Mouse (Mus musculus) A20 (cell line): ENCODE measurements around the gene Aip.

ENCODE experiments used
- DNase-seq: peaks from one replicate; pipeline ENCODE4 v3.0.0-alpha.2; 2011; ENCODE audit warnings: low read depth, low spot score

The Aip gene

DNA sequence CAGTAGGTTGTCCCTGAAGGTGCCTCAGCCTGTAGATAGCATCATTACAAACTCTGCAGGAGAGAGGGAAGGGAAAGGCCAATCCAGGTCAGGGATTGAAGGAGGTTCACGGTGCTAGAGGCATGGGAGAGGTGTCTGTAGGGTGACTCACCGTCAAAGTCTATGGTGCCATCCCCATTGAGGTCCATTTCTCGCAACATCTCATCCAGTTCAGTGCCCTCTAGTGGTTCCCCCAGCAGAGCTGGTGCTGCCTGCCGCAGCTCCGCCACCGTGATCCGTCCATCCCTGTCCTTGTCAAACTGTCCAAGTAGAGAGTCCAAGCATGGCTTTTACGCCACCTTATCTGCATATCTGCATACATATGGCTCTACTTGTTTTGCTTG, 10.3 kb upstream of the Aip start:
- peak; percentile 75 for DNase-seq

DNA sequence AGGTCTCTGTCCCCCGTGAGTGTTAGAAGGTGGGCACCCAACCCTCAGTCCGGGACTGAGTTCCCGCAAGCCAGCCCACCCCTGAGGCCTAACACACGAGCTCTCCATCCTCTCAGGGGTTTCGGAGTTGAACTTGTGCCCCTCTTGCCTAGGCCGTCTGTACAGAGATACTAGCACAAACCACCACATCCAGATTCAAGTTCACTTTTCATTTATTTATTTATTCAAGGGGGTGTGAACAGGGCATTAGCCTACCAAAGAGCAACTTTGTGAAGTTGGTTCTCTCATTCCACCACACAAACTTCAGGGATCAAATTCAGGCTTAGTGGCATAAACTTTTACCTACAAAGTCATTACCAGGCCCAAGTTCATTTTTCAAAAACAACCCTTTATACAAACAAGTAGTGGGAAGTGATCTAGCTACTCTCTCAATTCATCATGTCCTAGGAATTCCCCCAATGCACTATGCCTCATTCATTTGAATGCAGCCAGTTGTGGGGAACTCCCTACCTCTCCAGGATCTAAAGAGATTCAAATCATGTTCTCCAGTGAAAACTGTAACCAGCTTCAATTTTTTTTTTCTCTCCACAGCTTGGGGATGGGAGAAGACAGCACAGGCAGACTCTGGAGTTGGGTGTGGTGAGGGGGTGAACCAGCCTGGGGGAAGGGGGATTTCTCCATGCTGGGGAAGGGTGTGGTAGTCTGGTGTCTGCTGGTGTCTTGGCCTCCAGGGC, 9.7 kb upstream of the Aip start:
- peak; percentile 55 for DNase-seq

DNA sequence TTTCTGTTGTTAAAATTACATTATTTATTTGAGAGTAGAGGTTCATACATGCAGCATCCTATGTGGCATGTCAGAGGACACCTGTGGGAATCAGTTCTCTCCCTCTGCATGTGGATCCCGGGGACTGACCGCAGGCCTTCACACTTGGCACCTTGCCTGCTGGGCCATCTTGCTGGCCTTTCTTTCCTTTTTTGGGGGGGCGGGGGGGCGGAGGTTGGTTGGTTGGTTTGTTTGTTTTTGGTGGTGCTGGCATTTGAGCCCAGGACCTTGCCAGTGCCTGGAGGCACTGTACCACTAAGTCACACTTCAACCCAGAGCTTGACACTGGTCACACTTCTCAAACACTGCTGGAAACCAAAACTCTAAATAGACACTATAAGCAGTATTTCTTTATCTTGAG, 8.7 kb upstream of the Aip start:
- DNase-seq: no peak

DNA sequence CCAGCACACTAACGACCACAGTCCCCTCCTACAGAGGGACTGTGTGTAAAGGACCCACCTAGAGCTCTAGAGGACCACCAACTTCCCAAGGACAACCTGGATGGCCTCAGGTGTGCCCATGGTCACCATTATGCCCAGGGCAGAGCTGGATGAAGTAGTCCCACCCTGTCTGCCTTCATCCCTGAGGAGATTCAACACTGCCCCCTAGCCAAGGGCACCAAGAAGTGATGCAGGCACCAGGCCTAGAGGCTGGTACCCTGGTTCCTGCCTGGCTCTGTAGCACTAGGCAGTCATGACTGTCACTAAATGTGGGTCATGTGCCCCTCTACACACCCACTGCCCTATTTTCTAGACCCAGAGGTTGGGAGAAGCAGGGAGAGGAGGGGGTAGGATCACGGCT, 6.1 kb upstream of the Aip start:
- no peak for DNase-seq

DNA sequence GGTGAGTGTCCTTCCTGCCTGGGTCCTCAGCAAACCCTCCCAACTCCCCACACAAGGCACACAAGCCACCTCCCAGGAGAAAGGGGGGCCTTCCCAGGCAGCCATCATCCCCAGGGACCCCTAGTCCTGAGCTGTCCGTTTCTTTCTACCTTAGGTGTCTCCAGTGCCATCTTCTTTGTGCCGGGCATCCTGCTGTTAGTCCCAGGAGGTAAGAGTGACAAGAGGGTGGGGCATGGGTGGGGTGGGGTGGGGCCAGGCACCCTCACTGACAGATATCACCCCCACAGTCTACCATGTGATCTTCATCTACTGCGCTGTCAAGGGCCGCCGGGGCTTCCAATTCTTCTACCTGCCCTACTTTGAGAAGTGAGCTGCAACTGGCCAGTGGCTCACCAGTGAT, 5.4 kb upstream of the Aip start:
- no peak for DNase-seq

DNA sequence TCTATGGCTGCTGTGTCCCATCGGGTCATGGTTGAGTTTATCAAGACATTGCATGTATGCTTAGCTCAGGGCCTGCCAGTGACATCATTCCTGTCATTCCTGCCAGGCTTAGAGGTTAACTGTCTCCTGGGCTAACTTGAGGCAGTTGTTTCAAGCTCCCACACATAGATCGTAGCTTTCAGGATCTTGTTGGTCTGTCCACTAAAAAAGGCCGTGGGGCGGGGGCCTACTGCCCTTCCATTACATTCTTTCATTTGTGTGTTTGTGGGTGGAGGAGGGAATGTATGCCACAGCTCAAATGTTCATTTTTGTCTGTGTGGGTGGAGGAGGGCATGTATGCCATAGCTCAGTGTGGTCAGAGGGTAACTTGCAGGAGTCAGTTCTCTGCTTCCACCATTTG, 4.4 kb upstream of the Aip start:
- no peak for DNase-seq

DNA sequence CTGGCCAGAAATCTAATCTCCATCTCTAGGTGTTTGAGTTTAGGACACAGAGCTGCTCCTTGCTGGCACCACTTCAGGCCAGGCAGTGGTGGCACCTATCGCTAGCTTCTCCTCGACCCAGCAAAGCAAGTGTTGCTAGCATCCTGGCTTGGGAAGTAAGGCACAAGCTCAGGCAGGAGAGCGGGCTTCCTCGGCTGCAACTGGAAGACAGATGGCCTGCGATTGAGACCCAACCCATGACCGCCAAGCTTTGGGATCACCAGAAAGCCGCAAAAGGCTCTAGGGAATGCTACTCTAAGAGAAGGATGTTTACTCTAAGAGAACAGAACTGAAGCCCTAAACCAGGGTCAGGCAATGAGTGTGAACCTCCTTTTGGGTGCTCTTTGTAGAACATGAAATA, 3.8 kb upstream of the Aip start:
- DNase-seq: no peak

DNA sequence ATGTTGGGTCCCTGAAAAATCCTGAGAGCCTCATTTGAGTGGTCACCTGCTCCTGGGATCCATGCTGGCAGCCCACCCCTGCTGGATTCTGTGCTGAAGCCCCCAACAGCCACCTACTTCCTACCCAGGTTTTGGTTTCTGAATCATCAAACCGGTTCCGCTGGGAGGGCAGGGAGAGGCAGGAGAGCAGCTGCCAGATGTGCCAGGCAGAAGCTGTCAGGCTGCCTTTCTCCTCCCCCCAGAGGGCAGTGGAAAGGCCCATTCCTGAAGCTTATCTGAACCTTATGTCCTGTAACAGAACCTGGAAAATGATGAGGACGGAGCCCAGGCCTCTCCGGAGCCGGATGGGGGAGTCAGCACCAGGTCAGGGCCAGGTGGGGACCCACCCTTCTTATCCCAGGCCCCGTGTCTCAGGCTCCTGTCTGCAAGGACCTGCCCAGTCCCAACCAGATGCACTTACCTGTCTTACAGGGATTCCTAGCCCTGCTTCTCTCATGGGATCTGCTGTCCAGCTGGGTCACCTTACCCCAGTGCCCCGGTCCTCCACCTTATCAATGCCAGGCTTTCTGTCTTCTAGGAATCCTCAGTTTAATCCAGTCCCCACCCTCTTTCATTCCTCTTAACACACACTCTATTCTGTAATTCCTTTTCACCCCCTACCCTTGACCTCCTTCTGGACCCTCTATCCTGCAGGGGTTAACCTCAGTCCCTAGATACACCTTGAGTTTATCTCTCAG, 1.3 kb upstream of the Aip start:
- DNase-seq: peak; percentile 61

DNA sequence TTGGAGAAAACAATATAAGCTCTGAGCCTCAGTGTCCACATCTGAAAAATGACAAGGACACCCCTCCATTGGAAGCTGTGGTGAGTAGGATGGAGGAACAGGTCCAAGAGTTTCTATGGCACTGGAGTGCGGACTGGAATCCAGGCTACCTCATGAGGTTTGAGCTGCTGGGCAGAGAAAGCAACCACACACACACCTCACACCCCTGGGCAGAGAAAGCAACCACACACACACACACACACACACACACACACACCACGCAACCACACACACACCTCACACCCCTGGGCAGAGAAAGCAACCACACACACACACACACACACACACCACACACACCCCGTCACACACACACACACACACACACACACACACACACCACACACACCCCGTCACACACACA, 390 bp downstream of the Aip start:
- peak; percentile 39 for DNase-seq

DNA sequence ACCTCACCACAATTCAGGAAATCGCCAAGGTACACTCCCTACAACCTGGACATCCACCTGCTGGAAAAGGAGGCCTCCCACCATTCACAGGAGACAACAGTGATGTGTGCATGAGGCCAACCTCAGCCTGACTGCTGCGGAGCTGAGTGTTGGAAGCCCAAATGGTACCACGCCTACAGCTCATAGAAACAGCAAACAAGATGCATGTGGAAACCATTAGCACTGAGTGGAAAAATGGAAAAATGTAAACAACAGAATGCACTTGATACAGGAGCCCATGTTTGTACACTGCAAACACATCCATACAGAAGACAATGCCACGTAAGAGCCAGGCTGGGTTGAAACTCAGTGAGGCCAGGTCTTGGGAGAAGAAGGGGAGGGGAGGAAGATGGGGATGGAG, 1.2 kb downstream of the Aip start:
- no peak for DNase-seq

DNA sequence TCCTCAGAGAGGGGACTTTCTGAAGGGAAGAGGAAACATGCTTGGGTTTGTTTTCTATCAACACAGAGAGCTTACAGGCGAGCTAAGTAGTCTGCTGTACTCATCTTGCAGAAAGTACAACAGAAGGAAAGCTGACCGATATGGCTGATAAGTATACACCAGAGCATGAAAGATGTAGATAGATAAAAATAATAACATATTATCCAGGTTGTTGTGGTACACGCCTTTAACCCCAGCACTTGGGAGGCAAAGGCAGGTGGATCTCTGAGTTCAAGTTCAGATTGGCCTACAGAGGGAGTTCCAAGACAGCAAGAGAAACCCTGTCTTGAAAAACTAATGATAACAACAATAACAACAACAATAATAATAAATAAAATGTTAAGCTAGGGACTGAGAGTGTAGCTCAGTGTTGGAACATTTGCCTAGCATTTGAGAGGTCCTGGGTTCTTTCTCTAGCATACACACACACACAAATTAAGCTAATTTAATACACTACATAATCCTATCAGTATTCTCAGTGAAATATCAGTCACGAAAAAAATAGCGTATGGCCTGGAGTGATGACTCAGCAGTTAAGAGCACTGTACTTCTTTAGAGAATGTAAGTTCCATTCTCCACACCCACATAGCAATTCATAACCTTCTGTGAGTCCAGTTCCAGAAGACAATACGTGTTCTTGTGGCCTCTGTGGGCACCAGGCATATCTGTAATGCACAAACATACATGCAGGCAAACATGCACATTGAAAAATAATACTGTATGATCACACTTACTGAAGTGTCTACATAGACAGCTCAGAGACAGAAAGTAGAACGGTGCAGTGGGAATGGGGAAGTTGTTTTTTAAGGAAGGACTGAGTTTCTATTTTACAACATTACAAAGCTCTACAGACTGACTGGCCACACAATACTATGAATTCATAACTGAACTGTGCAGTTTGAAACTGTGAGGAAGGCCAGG, 3.0 kb downstream of the Aip start:
- DNase-seq: peak; percentile 85

DNA sequence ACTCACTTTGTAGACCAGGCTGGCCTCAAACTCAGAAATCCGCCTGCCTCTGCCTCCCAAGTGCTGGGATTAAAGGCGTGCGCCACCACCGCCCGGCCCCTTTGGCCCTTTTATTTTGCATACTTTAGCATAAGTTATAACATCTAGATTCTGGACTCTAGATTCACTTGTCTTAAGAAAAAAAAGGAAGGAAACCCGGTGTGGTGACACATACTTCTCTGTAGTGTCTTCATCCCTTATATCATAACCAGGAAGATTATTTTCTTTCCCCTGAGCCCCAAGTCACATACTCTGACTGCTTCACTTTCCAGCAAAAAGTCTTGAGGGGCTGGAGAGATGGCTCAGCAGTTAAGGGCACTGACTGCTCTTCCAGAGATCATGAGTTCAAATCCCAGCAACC, 3.8 kb downstream of the Aip start:
- peak; percentile 70 for DNase-seq

DNA sequence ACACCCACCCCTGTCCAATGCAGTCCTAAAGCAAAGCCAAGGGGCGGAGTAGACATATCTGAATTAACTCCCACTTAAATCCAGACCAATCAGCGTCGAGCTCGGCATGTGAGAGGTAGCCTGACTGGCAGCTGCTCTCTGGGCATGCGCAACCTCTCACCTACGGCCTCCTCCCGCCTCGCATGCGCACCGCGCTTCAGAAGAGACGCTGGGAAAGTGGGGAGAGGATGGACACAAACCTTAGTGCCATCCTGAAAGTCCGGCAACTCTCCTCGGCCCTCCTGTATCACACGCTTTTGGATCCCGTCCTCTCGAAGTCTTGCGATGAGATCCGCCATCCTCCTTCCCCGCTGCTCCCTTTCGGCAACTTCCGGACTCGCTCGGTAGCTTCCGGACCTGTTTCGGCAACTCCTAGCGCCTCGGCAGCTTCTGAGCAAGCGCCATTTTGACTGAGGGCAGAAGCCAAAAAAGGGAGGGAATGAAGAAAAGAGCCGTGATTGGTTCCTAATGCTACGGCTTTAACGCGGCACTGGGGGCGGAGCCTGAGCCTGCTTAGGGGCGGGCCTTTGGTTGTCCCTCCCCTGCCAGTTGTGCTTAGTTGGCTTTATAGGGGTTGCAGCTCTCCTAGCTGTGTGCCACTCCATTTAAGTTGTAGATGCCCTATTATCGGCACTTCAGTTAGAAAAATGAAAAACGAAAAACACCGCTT, 4.4 kb downstream of the Aip start:
- DNase-seq: peak; percentile 99

DNA sequence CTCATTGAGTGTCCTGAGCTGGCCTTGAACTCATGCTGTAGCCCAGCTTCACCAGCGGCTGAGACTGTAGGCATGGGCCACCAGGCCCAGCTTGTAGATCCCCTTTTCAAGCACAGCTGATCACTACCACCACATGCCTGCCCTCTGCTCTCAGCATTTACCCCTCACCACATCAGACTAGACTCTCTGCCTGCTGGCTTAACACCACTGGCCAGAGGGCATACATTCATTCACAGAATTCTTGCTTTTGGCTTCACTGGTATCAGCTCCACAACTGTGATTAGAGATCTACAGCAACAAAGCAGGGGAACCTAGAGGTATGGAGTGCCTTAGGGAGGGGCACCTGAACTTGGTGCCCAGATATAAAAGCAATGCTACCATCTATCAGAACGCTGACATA, 5.2 kb downstream of the Aip start:
- no peak for DNase-seq

DNA sequence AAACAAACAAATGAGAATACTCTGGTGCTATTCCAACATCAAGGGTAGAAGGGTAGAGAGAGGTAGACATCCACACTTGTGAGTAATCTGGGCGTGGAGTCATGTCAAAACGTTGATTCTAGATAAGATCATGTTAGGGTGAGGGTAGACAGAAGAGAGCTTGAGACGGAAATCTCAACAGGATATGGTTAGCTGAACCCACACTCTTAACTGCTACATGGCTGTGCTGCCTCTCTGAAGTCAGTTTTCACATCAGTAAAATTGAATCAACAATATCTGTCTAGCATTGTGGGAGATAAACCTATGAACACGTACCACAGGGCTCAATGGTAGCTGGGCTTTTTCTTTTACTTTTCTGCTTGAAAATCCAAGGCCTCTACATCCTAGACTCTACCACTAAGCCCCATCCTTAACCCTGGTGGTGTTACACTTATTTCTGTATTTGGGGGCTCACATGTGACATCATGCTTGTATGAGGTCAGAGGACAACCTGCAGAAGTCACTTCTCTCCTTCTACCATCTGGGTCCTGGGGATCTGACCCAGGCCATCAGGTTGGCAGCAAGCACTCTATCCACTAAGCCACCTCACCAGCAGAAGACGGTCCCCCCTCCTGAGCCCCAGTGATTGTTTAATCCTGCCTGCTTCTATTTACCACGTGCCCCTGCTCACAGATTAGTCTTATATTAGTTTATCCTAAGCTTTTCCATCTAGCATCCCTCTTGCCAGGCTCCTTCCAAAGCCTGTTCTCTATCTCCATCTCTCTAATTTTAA, 5.8 kb downstream of the Aip start:
- no peak for DNase-seq

DNA sequence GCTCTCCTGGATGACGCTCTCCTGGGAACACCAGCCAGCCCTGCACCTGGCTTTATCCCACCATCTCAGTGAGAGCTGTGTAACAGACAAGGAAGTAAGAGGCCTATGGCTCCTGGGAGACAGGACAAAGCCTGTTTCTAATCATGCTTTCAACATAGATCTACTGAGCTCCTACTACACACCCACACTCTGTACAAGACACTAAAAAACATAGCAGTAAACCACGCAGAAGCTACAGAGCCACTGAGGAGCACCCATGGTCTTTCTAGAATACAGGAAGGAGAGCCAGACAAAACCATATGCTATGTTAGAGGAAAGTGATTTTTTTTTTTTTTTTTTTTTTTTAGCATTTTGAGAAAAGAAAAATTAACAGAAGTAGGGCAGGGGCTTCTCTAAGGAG, 7.3 kb downstream of the Aip start:
- DNase-seq: no peak

DNA sequence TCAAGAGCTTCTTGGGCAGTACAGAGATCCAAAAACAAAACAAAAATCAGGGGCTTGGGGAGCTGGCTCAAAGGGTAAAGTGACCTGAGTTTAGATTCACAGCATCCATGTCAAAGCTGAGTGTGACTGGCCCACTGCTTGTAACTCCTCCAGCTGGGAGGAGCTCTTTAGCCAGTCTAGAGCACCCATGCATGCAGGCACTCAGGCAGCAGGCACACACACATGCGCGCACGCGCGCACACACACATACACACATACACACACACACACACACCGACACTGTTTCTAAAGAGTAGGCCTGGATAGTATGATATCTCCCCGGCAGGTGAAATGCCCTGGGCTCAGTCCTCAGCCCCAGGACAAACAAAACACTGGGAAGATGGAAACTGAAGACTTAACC, 8.7 kb downstream of the Aip start:
- no peak for DNase-seq

DNA sequence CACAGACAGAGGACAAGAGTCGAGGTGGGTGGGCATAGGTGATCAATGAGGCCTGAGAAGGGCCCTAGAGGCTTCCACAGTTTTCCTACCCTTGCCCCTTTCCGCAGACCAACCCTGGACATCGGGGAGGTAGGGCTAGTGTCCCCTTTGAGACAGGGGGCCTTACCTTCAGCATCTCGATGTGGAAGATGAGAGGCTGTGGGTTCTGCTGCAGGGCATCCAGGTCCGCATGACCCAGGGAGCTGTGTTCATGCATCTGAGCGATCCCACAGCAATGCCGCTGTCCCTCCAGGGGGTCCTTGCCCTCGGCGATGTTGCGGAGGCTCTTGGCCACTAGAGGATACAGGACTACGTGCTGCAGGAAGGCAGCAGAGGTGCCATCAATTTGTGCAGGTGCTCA, 9.8 kb downstream of the Aip start:
- DNase-seq: no peak

DNA sequence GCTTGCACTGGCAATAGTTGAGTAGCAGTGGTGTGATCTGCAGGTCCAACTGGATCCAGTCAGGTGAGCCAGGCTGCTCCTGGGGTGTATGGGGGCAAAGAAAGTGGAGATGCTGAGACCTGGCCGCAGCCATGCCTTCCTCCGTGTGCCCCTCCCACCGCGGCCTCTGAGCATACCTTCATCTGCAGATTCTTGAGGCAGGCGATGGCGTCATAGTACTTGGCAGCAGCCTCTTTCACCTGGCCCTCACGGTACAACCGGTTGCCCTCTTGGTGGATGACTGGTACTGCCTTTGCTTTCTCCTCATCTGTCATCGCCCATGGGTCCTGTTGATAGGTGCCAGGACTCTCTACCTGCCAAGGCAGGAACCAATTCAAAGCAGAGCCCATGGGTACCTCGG, 10.5 kb downstream of the Aip start:
- DNase-seq: no peak

DNA sequence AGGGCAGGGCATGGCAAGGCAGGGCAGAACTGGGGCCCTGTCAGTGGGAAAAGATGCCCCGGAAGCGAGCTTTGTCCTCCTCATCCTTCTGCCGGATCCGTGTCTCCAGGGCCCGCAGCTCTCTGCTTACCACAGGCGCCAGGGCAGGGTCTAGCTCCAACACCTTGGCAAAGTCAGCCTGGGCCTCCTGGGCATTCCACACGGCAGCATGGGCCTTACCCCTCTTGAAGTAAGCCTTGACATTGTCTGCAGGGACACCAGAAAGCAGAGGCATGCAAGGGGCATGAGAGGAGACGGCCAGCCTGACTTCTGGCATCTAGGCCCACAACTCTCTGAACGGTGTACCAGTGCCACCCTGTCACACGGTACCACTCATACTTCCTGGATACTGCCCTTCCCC, 11.1 kb downstream of the Aip start:
- DNase-seq: peak; percentile 1

DNA sequence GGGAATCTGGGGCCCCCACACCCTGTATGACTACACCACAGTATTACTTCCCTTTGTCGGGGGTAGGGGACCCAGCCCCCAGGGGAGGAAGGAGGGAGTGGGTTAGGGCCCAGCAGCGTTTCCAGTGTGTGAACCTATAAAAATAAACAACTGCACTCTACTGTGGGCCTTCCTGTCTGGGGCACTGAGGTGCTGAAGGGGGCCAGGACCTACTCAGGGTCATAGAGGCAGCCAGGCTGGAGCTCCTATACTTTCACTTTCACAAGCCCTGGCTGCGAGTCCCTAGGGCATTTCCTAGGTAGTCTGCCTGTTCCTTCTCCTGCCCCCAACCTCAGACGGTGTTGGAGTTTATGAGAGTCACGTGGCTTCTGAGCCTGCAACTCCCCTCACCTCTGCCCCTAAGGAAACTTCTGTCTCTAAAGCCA, 11.8 kb downstream of the Aip start:
- peak; percentile 64 for DNase-seq
